ENCODE assay signal across 9 mouse cellular contexts in genomic region chr19:27216767-27217403, GRCm38 (mm10). TPM values are rescaled to one million over a fixed set of nuclear protein-coding genes. Genes with fewer than 3 reads are reported as not detected.
DNase-seq lines count a peak whose midpoint lies in the region; ATAC-seq and TF ChIP-seq lines count a peak whose summit lies in the region.
"Had no signal": no experiment of that assay in that cellular context is flagged by ENCODE, and none has a peak within 500 bp of the region (broad histone marks: within the 10 kb centered on the region; RNA-seq: fewer than 3 reads in every experiment).

No protein-coding gene starts in this region.

- peak; percentile 72 for DNase-seq in ES-CJ7 (ENCODE audit: low read depth, low spot score)
- DNase-seq in cerebellum, adult 2 months = peak; percentile 82 to 83
- peak; percentile 80 for DNase-seq in forebrain, postnatal 0 days
- DNase-seq in heart, postnatal 14 days = peak; percentile 65 to 77
- DNase-seq in layer of hippocampus, adult 2 months (ENCODE audit: low spot score in 2 of 2) = peak; percentile 48 to 49
- peak; percentile 50 for DNase-seq in liver, postnatal 0 days
- DNase-seq in ovary, postnatal 10 days (ENCODE audit: low spot score) = peak; percentile 44
- peak; percentile 33 to 65 for DNase-seq in urinary bladder, postnatal 4 days (ENCODE audit: low spot score in 2 of 2)

- peak overlapping the region; percentile 74 for H3K4me3 ChIP-seq in cerebellum, adult 2 months (replicated peaks; ENCODE audit: insufficient read depth, low read depth, low read length)
- H3K4me3 ChIP-seq in forebrain, postnatal 0 days (ENCODE audit: low read depth, low read length) = peak overlapping the region; percentile 86
- H3K4me3 ChIP-seq in layer of hippocampus, adult 2 months = peak overlapping the region; percentile 86
- H3K4me3 ChIP-seq in liver, postnatal 0 days (ENCODE audit: low read depth, low read length) = peak overlapping the region; percentile 52

- no peak; the same call in 1 of the 2 replicates for TF ChIP-seq POLR2A in cerebellum, adult 2 months (IDR thresholded peaks at IDR 0.05; ENCODE audit: borderline replicate concordance, insufficient read depth, low read length)

- peak; percentile 1; the same call in 1 of the 2 replicates for TF ChIP-seq CTCF in cerebellum, adult 2 months (IDR thresholded peaks at IDR 0.05; ENCODE audit: borderline replicate concordance, insufficient read depth, low read depth, low read length)
- peak; percentile 59 for TF ChIP-seq CTCF in forebrain, postnatal 0 days (IDR thresholded peaks at IDR 0.05; ENCODE audit: low read depth)
- peak; percentile 58 for TF ChIP-seq CTCF in layer of hippocampus, adult 2 months (conservative IDR thresholded peaks at IDR 0.05)
- TF ChIP-seq CTCF in liver, postnatal 0 days (IDR thresholded peaks at IDR 0.05; ENCODE audit: low read depth) = peak; percentile 52

- TF ChIP-seq EP300 in liver, postnatal 0 days (IDR thresholded peaks at IDR 0.05; ENCODE audit: low read depth) = no peak

- H3K4me2 ChIP-seq in forebrain, postnatal 0 days (ENCODE audit: low read depth) = peak overlapping the region; percentile 98
- H3K4me2 ChIP-seq in liver, postnatal 0 days (ENCODE audit: low read depth, low read length) = peak overlapping the region; percentile 89

- ATAC-seq in forebrain, postnatal 0 days = peak; percentile 82
- peak; percentile 77 for ATAC-seq in liver, postnatal 0 days

- WGBS in cerebellum, adult 2 months = under 1% methylated on average over 61 of the region's 62 CpGs
- 3% methylated on average over 53 of the region's 62 CpGs for WGBS in forebrain, postnatal 0 days
- under 1% methylated on average over 51 of the region's 62 CpGs for WGBS in liver, postnatal 0 days (ENCODE audit: insufficient replicate concordance)

- H3K9ac ChIP-seq in forebrain, postnatal 0 days = peak overlapping the region; percentile 84
- peak overlapping the region; percentile 21; the same call in 1 of the 2 replicates for H3K9ac ChIP-seq in liver, postnatal 0 days (replicated peaks)

- no peaks in the 10 kb centered on the region for H3K9me3 ChIP-seq in forebrain, postnatal 0 days (ENCODE audit: low read length)
- H3K9me3 ChIP-seq in liver, postnatal 0 days (ENCODE audit: low read length) = no peaks in the 10 kb centered on the region

- H3K27ac ChIP-seq in cerebellum, adult 2 months (ENCODE audit: insufficient read depth, low read length) = peak overlapping the region; percentile 94
- H3K27ac ChIP-seq in forebrain, postnatal 0 days (ENCODE audit: low read depth, low read length) = peak overlapping the region; percentile 95
- H3K27ac ChIP-seq in layer of hippocampus, adult 2 months = peak overlapping the region; percentile 99
- H3K27ac ChIP-seq in liver, postnatal 0 days (ENCODE audit: low read depth) = no peak overlapping the region

- intact Hi-C loops in heart, postnatal 14 days (cut with DNase I) = loop anchor here (2.0 to 10.0 kb wide), 5 partner anchors 40 to 482 kb away; no protein-coding TSS in a partner anchor

- no peaks in the 10 kb centered on the region for H3K36me3 ChIP-seq in forebrain, postnatal 0 days (ENCODE audit: insufficient read depth)
- no peaks in the 10 kb centered on the region for H3K36me3 ChIP-seq in liver, postnatal 0 days (replicated peaks; ENCODE audit: insufficient read depth, low read length)

- no peaks in the 10 kb centered on the region for H3K27me3 ChIP-seq in cerebellum, adult 2 months (ENCODE audit: control insufficient read depth, insufficient read depth, low read length)
- no peaks in the 10 kb centered on the region for H3K27me3 ChIP-seq in forebrain, postnatal 0 days (ENCODE audit: insufficient read depth, low read length)
- H3K27me3 ChIP-seq in liver, postnatal 0 days (ENCODE audit: insufficient read depth, low read length) = peaks cover 31% of the 10 kb centered on the region

- peaks cover 9% of the 10 kb centered on the region; the same call in 1 of the 2 replicates for H3K4me1 ChIP-seq in cerebellum, adult 2 months (ENCODE audit: control insufficient read depth, insufficient read depth, low read length)
- H3K4me1 ChIP-seq in forebrain, postnatal 0 days (ENCODE audit: insufficient read depth) = peaks cover 17% of the 10 kb centered on the region
- H3K4me1 ChIP-seq in liver, postnatal 0 days (ENCODE audit: insufficient read depth) = peaks cover 4% of the 10 kb centered on the region; the same call in 1 of the 2 replicates

RNA-seq across cellular contexts. Expression of gene Vldlr, which starts 0.6 kb away (rescaled TPM):
- polyA plus RNA-seq in cerebellum, adult 2 months (2012; rRNA removed) = 43.5 and 47.1 TPM in 2 replicates
- 57.6 and 65.3 TPM in 2 replicates for total RNA-seq in forebrain, postnatal 0 days (2014; rRNA removed)
- 35.0 and 41.0 TPM in 2 replicates for polyA plus RNA-seq in forebrain, postnatal 0 days (2015; fragmentation: Nextera tagmentation; extraction: Ambion mirVana)
- total RNA-seq in heart, postnatal 14 days (2021) = 100 to 1,000 TPM; 169 to 170 TPM
- 10 to 100 TPM; 47.5 to 50.8 TPM for total RNA-seq in layer of hippocampus, adult 2 months (2021)
- polyA plus RNA-seq in liver, postnatal 0 days (2015; fragmentation: Nextera tagmentation; extraction: Ambion mirVana) = 0.96 and 1.2 TPM in 2 replicates
- total RNA-seq: MEL had no signal

Comparison
In these comparisons a context has a peak if more than half of its experiments do, and no peak if none do; other contexts are left out.
1. CTCF ChIP-seq: peak in every context shown above with its lines; median percentile 59 in forebrain, postnatal 0 days; 58 in layer of hippocampus, adult 2 months; 52 in liver, postnatal 0 days; 1 in cerebellum, adult 2 months.